Mouse (Mus musculus) NIH3T3 (cell line): ENCODE results near the gene Rbl1.
"Not testable (repeated sequence)": the region's sequence is repeated elsewhere in the genome, so short reads cannot be mapped to it uniquely, and the experiment has no call there.

ENCODE experiments used
- DNase-seq: peaks from one replicate; pipeline ENCODE4 v3.0.0-alpha.2; 2012; ENCODE audit warnings: low read depth

The Rbl1 gene

GRCm38 (mm10) chr2:157170626-157171025, 33.7 kb downstream of the Rbl1 start:
- no peak for DNase-seq

- DNase-seq = peak; percentile 21
Measured at GRCm38 (mm10) chr2:157170166-157170565, 34.2 kb downstream of the Rbl1 start.

- DNase-seq = no peak
Measured at GRCm38 (mm10) chr2:157166371-157167080, 37.8 kb downstream of the Rbl1 start.

GRCm38 (mm10) chr2:157165312-157166224, 38.8 kb downstream of the Rbl1 start:
- DNase-seq = not testable (repeated sequence)

- DNase-seq = peak; percentile 11
Measured at GRCm38 (mm10) chr2:157164101-157164500, 40.2 kb downstream of the Rbl1 start.

GRCm38 (mm10) chr2:157156079-157156478, 48.3 kb downstream of the Rbl1 start:
- DNase-seq = no peak

GRCm38 (mm10) chr2:157153235-157153634, 51.1 kb downstream of the Rbl1 start:
- DNase-seq = no peak

GRCm38 (mm10) chr2:157148417-157148816, 55.9 kb downstream of the Rbl1 start:
- no peak for DNase-seq

- DNase-seq = peak; percentile 40
Measured at GRCm38 (mm10) chr2:157147397-157148020, 56.8 kb downstream of the Rbl1 start.

GRCm38 (mm10) chr2:157145173-157145572, 59.2 kb downstream of the Rbl1 start:
- DNase-seq = no peak

GRCm38 (mm10) chr2:157144132-157144531, 60.2 kb downstream of the Rbl1 start:
- no peak for DNase-seq

GRCm38 (mm10) chr2:157141962-157142361, 62.4 kb downstream of the Rbl1 start:
- DNase-seq = no peak

GRCm38 (mm10) chr2:157139251-157139802, 65.0 kb downstream of the Rbl1 start:
- DNase-seq = no peak

GRCm38 (mm10) chr2:157138808-157139207, 65.5 kb downstream of the Rbl1 start:
- DNase-seq = no peak

- DNase-seq = peak; percentile 51
Measured at GRCm38 (mm10) chr2:157137959-157138731, 66.2 kb downstream of the Rbl1 start.

GRCm38 (mm10) chr2:157136646-157137045, 67.7 kb downstream of the Rbl1 start:
- DNase-seq = peak; percentile 36

GRCm38 (mm10) chr2:157136176-157136575, 68.2 kb downstream of the Rbl1 start:
- DNase-seq = no peak

GRCm38 (mm10) chr2:157135529-157136120, 68.7 kb downstream of the Rbl1 start:
- no peak for DNase-seq

- peak; percentile 99 for DNase-seq
Measured at GRCm38 (mm10) chr2:157135014-157135413, 69.3 kb downstream of the Rbl1 start, which contains the start of gene Samhd1. Gene Samhd1 (minus strand): TSS chr2:157135265.

- no peak for DNase-seq
Measured at GRCm38 (mm10) chr2:157134479-157134931, 69.8 kb downstream of the Rbl1 start.
